Mouse (Mus musculus) C2C12 (cell line): ENCODE results near the gene Zdhhc18. TPM values are rescaled to one million over a fixed set of nuclear protein-coding genes. Genes with fewer than 3 reads are reported as not detected.

Experiments used
- H3K27me3 ChIP-seq: one replicate; pipeline ENCODE4 v1.6.1; 2011; ENCODE audit not compliant: control insufficient read depth, insufficient read depth, insufficient read length
- H3K36me3 ChIP-seq: one replicate; pipeline ENCODE4 v1.6.1; 2011; ENCODE audit not compliant: control insufficient read depth, insufficient read depth
- H3K4me3 ChIP-seq: one replicate; pipeline ENCODE4 v1.5.1; 2011; ENCODE audit warnings: mild to moderate bottlenecking, control low read depth; ENCODE audit not compliant: poor library complexity, insufficient read depth, severe bottlenecking
- H3K79me2 ChIP-seq: one replicate; pipeline ENCODE4 v1.6.1; 2011; ENCODE audit not compliant: control insufficient read depth, insufficient read depth
- H3K79me3 ChIP-seq: one replicate; pipeline ENCODE4 v1.6.1; 2011; ENCODE audit warnings: low read depth, control low read depth
- H3ac ChIP-seq: one replicate; pipeline ENCODE3; 2011; ENCODE audit warnings: low read depth; ENCODE audit not compliant: control insufficient read depth, insufficient read length
- CEBPB ChIP-seq: IDR thresholded peaks from one replicate; pipeline ENCODE4 v1.6.1; 2011; ENCODE audit warnings: low read depth, mild to moderate bottlenecking, control low read depth, moderate library complexity
- CTCF ChIP-seq: IDR thresholded peaks from one replicate; pipeline ENCODE4 v1.5.1; 2011; ENCODE audit not compliant: control insufficient read depth, insufficient read depth, insufficient read length
- FOSL1 ChIP-seq: IDR thresholded peaks from one replicate; pipeline ENCODE4 v1.8.0; 2011; ENCODE audit warnings: mild to moderate bottlenecking, low read length; ENCODE audit not compliant: poor library complexity, insufficient read depth, severe bottlenecking
- MAX ChIP-seq: IDR thresholded peaks from one replicate; pipeline ENCODE4 v1.6.1; 2011; ENCODE audit warnings: mild to moderate bottlenecking, control low read depth
- MYOD1 ChIP-seq: IDR thresholded peaks from one replicate; pipeline ENCODE4 v1.6.1; 2011; ENCODE audit warnings: low read depth; ENCODE audit not compliant: control insufficient read depth, insufficient read length
- MYOG ChIP-seq: IDR thresholded peaks from one replicate; pipeline ENCODE4 v1.6.1; 2011; ENCODE audit not compliant: control insufficient read depth, insufficient read length; ENCODE audit errors: extremely low read depth
- USF1 ChIP-seq: IDR thresholded peaks from one replicate; pipeline ENCODE4 v1.6.1; 2011; ENCODE audit warnings: low read depth, mild to moderate bottlenecking, control low read depth, moderate library complexity
- polyA plus RNA-seq: library from polyadenylated mRNA; unstranded; fragments of >200 nt; fragmentation: generic; extraction: Trizol; gene quantifications from one replicate; pipeline ENCODE4 v1.2.1, GENCODE M21; 2012; ENCODE audit warnings: missing spikeins

Zdhhc18 gene
- polyA plus RNA-seq, 1 experiment, result 14.3 TPM

- TF ChIP-seq FOSL1, result no peak
- no peak for TF ChIP-seq MAX
- no peak for TF ChIP-seq MYOG
- TF ChIP-seq USF1, result no peak
- TF ChIP-seq CEBPB, result no peak
- TF ChIP-seq MYOD1, result no peak
- TF ChIP-seq CTCF, result no peak
- no peaks in the 10 kb centered on the region for H3K27me3 ChIP-seq
- H3ac ChIP-seq, result no peak overlapping the region
- peaks cover 12% of the 10 kb centered on the region for H3K79me3 ChIP-seq
- H3K79me2 ChIP-seq, result peaks cover 32% of the 10 kb centered on the region
- H3K36me3 ChIP-seq, result peaks cover 4% of the 10 kb centered on the region
- H3K4me3 ChIP-seq, result no peak overlapping the region
Measured at GRCm38 (mm10) chr4:133626221-133626620, 23.7 kb downstream of the Zdhhc18 start.

GRCm38 (mm10) chr4:133625621-133626071 is 24.3 kb downstream of the Zdhhc18 start:
- TF ChIP-seq MYOD1 (no peak), USF1 (no peak), CTCF (no peak), CEBPB (no peak)
- Histone ChIP-seq H3K4me3 (no peak overlapping the region), H3K79me3 (peaks cover 11% of the 10 kb centered on the region), H3K79me2 (peaks cover 26% of the 10 kb centered on the region), H3K27me3 (no peaks in the 10 kb centered on the region), H3K36me3 (peaks cover 4% of the 10 kb centered on the region), H3ac (no peak overlapping the region)

GRCm38 (mm10) chr4:133624830-133625229 is 25.1 kb downstream of the Zdhhc18 start:
- Histone ChIP-seq H3K36me3 (peaks cover 4% of the 10 kb centered on the region), H3K79me2 (peaks cover 20% of the 10 kb centered on the region), H3K79me3 (peaks cover 11% of the 10 kb centered on the region), H3K27me3 (no peaks in the 10 kb centered on the region), H3K4me3 (no peak overlapping the region), H3ac (no peak overlapping the region)
- TF ChIP-seq CEBPB, result no peak
- TF ChIP-seq MYOG, result no peak
- TF ChIP-seq CTCF, result no peak
- TF ChIP-seq MAX, result no peak
- no peak for TF ChIP-seq MYOD1
- TF ChIP-seq USF1, result no peak
- no peak for TF ChIP-seq FOSL1

- Histone ChIP-seq H3ac (no peak overlapping the region), H3K79me3 (peaks cover 1% of the 10 kb centered on the region), H3K27me3 (no peaks in the 10 kb centered on the region), H3K4me3 (no peak overlapping the region), H3K36me3 (peaks cover 4% of the 10 kb centered on the region), H3K79me2 (no peaks in the 10 kb centered on the region)
- TF ChIP-seq MYOD1 (no peak), FOSL1 (no peak), USF1 (no peak), CEBPB (no peak), MAX (no peak), MYOG (no peak), CTCF (no peak)
Measured at GRCm38 (mm10) chr4:133622161-133622695, 27.7 kb downstream of the Zdhhc18 start.

DNA sequence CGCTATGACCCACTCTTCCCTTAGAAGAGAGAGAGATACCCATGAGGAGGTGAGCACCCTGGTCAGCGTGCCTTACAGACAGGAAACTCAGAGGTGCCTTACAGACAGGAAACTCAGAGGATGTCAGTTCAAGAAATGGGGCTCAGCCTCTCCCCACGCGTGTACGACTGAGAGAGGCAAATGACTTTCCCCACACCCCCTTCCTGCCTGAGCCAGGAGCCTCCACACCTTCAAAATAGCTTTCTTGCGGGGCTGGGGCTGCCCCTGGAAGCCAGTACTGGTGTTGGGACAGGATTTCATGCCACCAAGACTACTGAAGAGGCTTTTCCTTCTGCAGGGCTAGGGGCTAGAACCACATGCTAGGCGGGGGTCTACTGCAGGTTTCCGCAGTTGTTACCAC is 29.3 kb downstream of the Zdhhc18 start:
- Histone ChIP-seq H3K79me2 (no peaks in the 10 kb centered on the region), H3K79me3 (peaks cover 1% of the 10 kb centered on the region), H3ac (no peak overlapping the region), H3K27me3 (no peaks in the 10 kb centered on the region), H3K4me3 (no peak overlapping the region), H3K36me3 (peaks cover 4% of the 10 kb centered on the region)
- TF ChIP-seq MYOG (no peak), CTCF (no peak), MAX (no peak), FOSL1 (no peak), USF1 (no peak), MYOD1 (no peak), CEBPB (no peak)

DNA sequence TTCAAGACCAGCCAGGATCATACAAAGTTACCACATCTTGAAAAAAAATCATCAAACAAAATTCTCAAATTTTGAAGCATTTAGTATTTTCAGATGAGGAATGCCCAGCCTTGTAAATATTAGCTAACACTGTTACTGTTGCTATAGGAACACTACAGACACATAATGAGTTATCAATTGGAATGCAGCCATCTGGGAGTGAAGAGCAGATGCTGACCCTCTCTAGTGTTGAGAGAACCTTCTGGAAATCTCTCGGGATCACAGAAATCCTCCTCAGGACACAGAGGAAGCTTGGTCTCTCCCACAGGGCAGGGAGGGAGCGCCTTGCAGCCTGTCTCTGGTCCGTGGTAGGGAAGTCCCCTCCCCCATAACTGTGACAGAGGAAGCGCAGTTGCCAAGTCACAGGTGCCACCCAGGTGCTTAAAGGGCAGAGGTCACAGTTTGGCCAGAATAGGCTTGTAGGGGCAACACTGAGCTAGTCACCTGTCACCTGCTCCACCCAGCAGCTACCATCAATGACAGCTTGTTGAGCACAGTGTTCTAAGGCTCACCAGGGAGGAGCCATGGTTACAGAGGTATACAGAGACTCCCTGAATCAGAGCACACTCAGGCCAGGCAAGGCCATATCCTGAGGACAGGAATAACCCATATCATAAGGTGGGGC is 30.3 kb downstream of the Zdhhc18 start:
- peaks cover 4% of the 10 kb centered on the region for H3K36me3 ChIP-seq
- H3K79me3 ChIP-seq, result peaks cover 1% of the 10 kb centered on the region
- TF ChIP-seq MYOD1 (no peak), MYOG (no peak), FOSL1 (no peak), CTCF (no peak), CEBPB (no peak), USF1 (no peak), MAX (no peak)

More for the DNA sequence above, 30.3 kb downstream of the Zdhhc18 start:
- no peak overlapping the region for H3ac ChIP-seq
- no peaks in the 10 kb centered on the region for H3K79me2 ChIP-seq
- no peak overlapping the region for H3K4me3 ChIP-seq
- H3K27me3 ChIP-seq, result no peaks in the 10 kb centered on the region
